Mouse (Mus musculus): ENCODE results near the gene Gm21708.
"Not testable (repeated sequence)": the region's sequence is repeated elsewhere in the genome, so short reads cannot be mapped to it uniquely, and the experiment has no call there.

Gm21708 gene

GRCm38 (mm10) chrY:3410067-3410466 is at the start of gene Gm21708, which contains the start of gene Gm21704:
Gene Gm21708 (minus strand): TSS chrY:3410167.
Gene Gm21704 (minus strand): TSS chrY:3410167.
- DNase-seq = not testable (repeated sequence)

All from lung, postnatal 36 days (tissue).